Mouse (Mus musculus) liver, embryonic 14.5 days (tissue): ENCODE results near the gene Gm1993. TPM values are rescaled to one million over a fixed set of nuclear protein-coding genes. Genes with fewer than 3 reads are reported as not detected.
"Not testable (repeated sequence)": the region's sequence is repeated elsewhere in the genome, so short reads cannot be mapped to it uniquely, and the experiment has no call there.

Experiments used
- ATAC-seq: fragments of 200-750 bp; cut with Nextera tagmentation; 2 replicates; pipeline ENCODE4 v1.8.0; 2017; ENCODE audit warnings: moderate number of reproducible peaks, mild to moderate bottlenecking, moderate library complexity; ENCODE audit not compliant: insufficient read depth
- DNase-seq, 3 experiments: peaks; one replicate each; pipeline ENCODE4 v3.0.0-alpha.2; 2012 to 2013; ENCODE audit warnings: low read depth in 3 of 3, low spot score in 3 of 3
- H3K27ac ChIP-seq: fragments of 300-500 bp; sonication (generic); 2 replicates; pipeline ENCODE4 v1.5.1; 2014; ENCODE audit warnings: moderate library complexity, mild to moderate bottlenecking, control low read depth, inconsistent platforms
- H3K27me3 ChIP-seq: fragments of 300-500 bp; sonication (generic); 2 replicates; pipeline ENCODE4 v1.6.1; 2014; ENCODE audit warnings: mild to moderate bottlenecking, low read length, moderate library complexity; ENCODE audit not compliant: control insufficient read depth, insufficient read depth
- H3K36me3 ChIP-seq: fragments of 300-500 bp; sonication (generic); replicated peaks from 2 replicates; pipeline ENCODE4 v1.6.1; 2014; ENCODE audit warnings: low read depth; ENCODE audit not compliant: control insufficient read depth, insufficient read depth
- H3K4me1 ChIP-seq, 2 experiments: fragments of 200-500 bp in 1 of 2; fragments of 300-500 bp in 1 of 2; sonication (generic) in 1 of 2; replicated peaks; 2 replicates each; pipeline ENCODE4 v1.6.1; 2012 to 2014; ENCODE audit warnings: antibody characterized with exemption in 1 of 2, inconsistent platforms in 1 of 2, low read length in 1 of 2; ENCODE audit not compliant: control insufficient read depth in 2 of 2, insufficient read depth in 2 of 2
- H3K4me2 ChIP-seq: fragments of 300-500 bp; sonication (generic); 2 replicates; pipeline ENCODE4 v1.6.1; 2014; ENCODE audit warnings: low read depth, mild to moderate bottlenecking, control low read depth, moderate library complexity
- H3K4me3 ChIP-seq, 2 experiments: fragments of 200-500 bp in 1 of 2; fragments of 300-500 bp in 1 of 2; sonication (generic) in 1 of 2; 2 replicates each; pipeline ENCODE4 v1.5.1; 2012 to 2014; ENCODE audit warnings: low read depth in 2 of 2, low read length in 2 of 2, mild to moderate bottlenecking in 2 of 2, control low read depth in 1 of 2, inconsistent platforms in 1 of 2, moderate library complexity in 1 of 2; ENCODE audit not compliant: insufficient read depth in 1 of 2
- H3K9ac ChIP-seq: fragments of 300-500 bp; sonication (generic); replicated peaks from 2 replicates; pipeline ENCODE4 v1.6.1; 2014; ENCODE audit warnings: mild to moderate bottlenecking, control low read depth, moderate library complexity
- H3K9me3 ChIP-seq: fragments of 300-500 bp; sonication (generic); 2 replicates; pipeline ENCODE4 v1.6.1; 2016; ENCODE audit warnings: low read length, mixed read lengths; ENCODE audit not compliant: control insufficient read depth
- WGBS: fragments of 180-500 bp; shearing (Covaris S2); extraction: QIAGEN DNeasy Blood & Tissue Kit; methylation state at CpG from one replicate; pipeline ENCODE4 v1.1.7; 2014; ENCODE audit not compliant: insufficient replicate concordance; 5-methylcytosine and 5-hydroxymethylcytosine counted together
- polyA plus RNA-seq, 2 experiments: library from polyadenylated mRNA; depleted of rRNA in 1 of 2; stranded (reverse) in 1 of 2; unstranded in 1 of 2; fragments of >200 nt; fragmentation: Nextera tagmentation in 1 of 2; extraction: Ambion mirVana in 1 of 2; gene quantifications; 2 replicates each; pipeline versions ENCODE4 v1.2.1 to v1.2.3; 2012 to 2014

Gm1993 gene
- polyA plus RNA-seq (2012; rRNA removed) (not detected in 2 replicates), polyA plus RNA-seq (2014; fragmentation: Nextera tagmentation; extraction: Ambion mirVana) (not detected in 2 replicates)

DNA sequence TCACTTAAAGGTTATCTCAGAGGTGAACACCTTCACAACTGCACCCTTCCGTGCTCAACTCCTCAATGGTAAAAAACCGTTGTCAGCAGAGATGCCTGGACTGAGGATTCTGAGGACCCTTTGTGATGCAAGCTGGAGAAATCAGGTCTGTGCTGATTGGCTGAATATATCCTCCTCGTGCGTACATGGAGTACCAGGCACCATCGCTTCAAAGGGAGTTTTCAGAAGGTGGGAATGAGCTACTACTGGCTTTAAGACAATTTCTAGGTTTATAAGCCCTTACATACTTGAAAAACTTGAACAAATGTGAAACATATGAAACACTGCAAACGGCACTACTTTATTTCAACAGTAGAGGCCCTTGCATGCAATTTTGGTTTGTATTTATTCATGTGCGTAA is at the start of gene Gm1993:
Gene Gm1993 (minus strand): TSS at position 101 of the 400 bp plus-strand sequence.
- not testable (repeated sequence) for H3K9ac ChIP-seq, H3K9me3 ChIP-seq, H3K4me1 ChIP-seq, H3K27me3 ChIP-seq, H3K4me2 ChIP-seq, ATAC-seq, H3K27ac ChIP-seq, H3K36me3 ChIP-seq, DNase-seq, H3K4me3 ChIP-seq
- WGBS: 72% methylated on average over 7 of the region's 7 CpGs
